In genomic region chr14:43924688-43925403, GRCm38 (mm10) we compare ENCODE assay signal across 8 mouse cellular contexts. TPM values are rescaled to one million over a fixed set of nuclear protein-coding genes. Genes with fewer than 3 reads are reported as not detected.
A peak's percentile ranks its signal among the peaks of the same experiment; 100 is the strongest.
DNase-seq lines count a peak whose midpoint lies in the region; ATAC-seq and TF ChIP-seq lines count a peak whose summit lies in the region.
"Not testable (repeated sequence)": the region's sequence is repeated elsewhere in the genome, so short reads cannot be mapped to it uniquely, and the experiment has no call there.

TSS of gene Gm8113 (plus strand) at chr14:43925390.

- H3K4me3 ChIP-seq in forebrain, embryonic 15.5 days: peak within 1 kb of the TSS; percentile 47
- H3K4me3 ChIP-seq in liver, embryonic 14.5 days (ENCODE audit: insufficient read depth in 1 of 2, low read depth in 2 of 2, low read length in 2 of 2): peak within 1 kb of the TSS; percentile 66 to 98
- peak within 1 kb of the TSS; percentile 57 for H3K4me3 ChIP-seq in stomach, embryonic 16.5 days (replicated peaks; ENCODE audit: low read length)

- intact Hi-C loops in heart, postnatal 10 days (cut with DNase I): not testable (repeated sequence)

- peak; percentile 98 for ATAC-seq in forebrain, embryonic 15.5 days (replicated peaks)
- peak; percentile 94 for ATAC-seq in liver, embryonic 14.5 days (ENCODE audit: insufficient read depth)
- peak; percentile 85; the same call in 1 of the 2 replicates for ATAC-seq in stomach, embryonic 16.5 days (ENCODE audit: insufficient read depth, low FRiP score)

- H3K9me3 ChIP-seq in forebrain, embryonic 15.5 days; liver, embryonic 14.5 days (ENCODE audit: control insufficient read depth, low read length); stomach, embryonic 16.5 days (replicated peaks; ENCODE audit: control insufficient read depth, low read length): not testable (repeated sequence)

- H3K4me1 ChIP-seq in forebrain, embryonic 15.5 days; liver, embryonic 14.5 days (replicated peaks; ENCODE audit: control insufficient read depth in 2 of 2, insufficient read depth in 2 of 2, low read length in 1 of 2); stomach, embryonic 16.5 days (ENCODE audit: control insufficient read depth, insufficient read depth, low read length): not testable (repeated sequence)

- peak; percentile 3 to 22 for DNase-seq in CD8-positive naive resting alpha-beta T cell, adult 2 months (ENCODE audit: low read depth in 2 of 2, low spot score in 2 of 2)
- peak; percentile 32 to 33 for DNase-seq in cerebellum, adult 18-20 months
- DNase-seq in heart, postnatal 10 days: peak; percentile 66 to 73
- DNase-seq in large intestine, adult 2 months (ENCODE audit: low read depth, low spot score): peak; percentile 13
- DNase-seq in liver, embryonic 14.5 days (ENCODE audit: low read depth in 3 of 3, low spot score in 3 of 3): peak; percentile 48 to 60 (median 53)
- DNase-seq in neural tube, embryonic 10.5 days (ENCODE audit: extremely low spot score, low spot score): peak; percentile 84

- not testable (repeated sequence) for H3K36me3 ChIP-seq in forebrain, embryonic 15.5 days; liver, embryonic 14.5 days (replicated peaks; ENCODE audit: control insufficient read depth, insufficient read depth, low read depth); stomach, embryonic 16.5 days (ENCODE audit: control insufficient read depth, insufficient read depth, low read length)

- peak within 1 kb of the TSS; percentile 47 for H3K4me2 ChIP-seq in forebrain, embryonic 15.5 days (replicated peaks)
- peak within 1 kb of the TSS; percentile 67 for H3K4me2 ChIP-seq in liver, embryonic 14.5 days (ENCODE audit: low read depth)
- peak within 1 kb of the TSS; percentile 50 for H3K4me2 ChIP-seq in stomach, embryonic 16.5 days (ENCODE audit: low read depth, low read length)

- H3K27me3 ChIP-seq in forebrain, embryonic 15.5 days; liver, embryonic 14.5 days (ENCODE audit: control insufficient read depth, insufficient read depth, low read length); stomach, embryonic 16.5 days (ENCODE audit: control insufficient read depth, insufficient read depth, low read length): not testable (repeated sequence)

- TF ChIP-seq CTCF in liver, embryonic 14.5 days (IDR thresholded peaks at IDR 0.05; ENCODE audit: low read depth): peak; percentile 94

- 9% methylated on average over 10 of the region's 10 CpGs for WGBS in forebrain, embryonic 15.5 days
- WGBS in large intestine, adult 2 months: 8% methylated on average over 10 of the region's 10 CpGs
- WGBS in liver, embryonic 14.5 days (ENCODE audit: insufficient replicate concordance): 9% methylated on average over 10 of the region's 10 CpGs
- 9% methylated on average over 10 of the region's 10 CpGs for WGBS in stomach, embryonic 16.5 days

- peak within 1 kb of the TSS; percentile 76 for H3K27ac ChIP-seq in forebrain, embryonic 15.5 days (replicated peaks)
- peak within 1 kb of the TSS; percentile 71 for H3K27ac ChIP-seq in liver, embryonic 14.5 days
- peak within 1 kb of the TSS; percentile 81 for H3K27ac ChIP-seq in stomach, embryonic 16.5 days (ENCODE audit: low read length)

- peak within 1 kb of the TSS; percentile 47 for H3K9ac ChIP-seq in forebrain, embryonic 15.5 days (replicated peaks)
- H3K9ac ChIP-seq in liver, embryonic 14.5 days (replicated peaks): peak within 1 kb of the TSS; percentile 82
- peak within 1 kb of the TSS; percentile 75 for H3K9ac ChIP-seq in stomach, embryonic 16.5 days (ENCODE audit: low read length)

- not testable (repeated sequence) for TF ChIP-seq EP300 in liver, embryonic 14.5 days (IDR thresholded peaks at IDR 0.05; ENCODE audit: low read depth)

RNA-seq across cellular contexts. Expression of gene Gm8113, which starts in this region (rescaled TPM):
- polyA plus RNA-seq in forebrain, embryonic 15.5 days (2015; fragmentation: Nextera tagmentation; extraction: Ambion mirVana): 4.4 and 4.7 TPM in 2 replicates
- 1 to 10 TPM; 4.8 to 5.5 TPM for total RNA-seq in heart, postnatal 10 days (2021)
- 0.26 and 0.36 TPM in 2 replicates for polyA plus RNA-seq in large intestine, adult 2 months (2012; rRNA removed)
- 7.5 and 11.1 TPM in 2 replicates for polyA plus RNA-seq in liver, embryonic 14.5 days (2012; rRNA removed)
- polyA plus RNA-seq in liver, embryonic 14.5 days (2014; fragmentation: Nextera tagmentation; extraction: Ambion mirVana): 7.4 and 8.6 TPM in 2 replicates
- 9.1 and 10.6 TPM in 2 replicates for polyA plus RNA-seq in stomach, embryonic 16.5 days (2015; fragmentation: Nextera tagmentation; extraction: Ambion mirVana)

Comparison
In these comparisons a context has a peak if more than half of its experiments do, and no peak if none do; other contexts are left out.
1. Peak in every context shown above with its lines: DNase-seq, ATAC-seq, H3K4me3 ChIP-seq and H3K27ac ChIP-seq.
2. Peak in DNase-seq in large intestine, adult 2 months; RNA of the gene not detected or under 1 TPM.
3. DNase-seq: peak in every context shown above with its lines; median percentile 84 in neural tube, embryonic 10.5 days; 70 in heart, postnatal 10 days; 53 in liver, embryonic 14.5 days; 32 in cerebellum, adult 18-20 months; 13 in large intestine, adult 2 months; 12 in CD8-positive naive resting alpha-beta T cell, adult 2 months.